Mouse (Mus musculus) MEL (cell line): ENCODE data around the gene Exoc3l2. TPM values are rescaled to one million over a fixed set of nuclear protein-coding genes. Genes with fewer than 3 reads are reported as not detected.

Experiments
- DNase-seq: peaks from one replicate; pipeline ENCODE4 v3.0.0; 2011; ENCODE audit warnings: low read depth, low spot score
- H3K27ac ChIP-seq: 2 replicates; pipeline ENCODE4 v1.5.1; 2012; ENCODE audit warnings: low read depth, mild to moderate bottlenecking, control low read depth, low read length, moderate library complexity; ENCODE audit not compliant: control insufficient read depth
- H3K27me3 ChIP-seq, 2 experiments: fragments of 150-350 bp in 1 of 2; sonication (generic) in 1 of 2; 2 replicates each; pipeline ENCODE4 v1.6.1; 2012; ENCODE audit warnings: low read length in 2 of 2, mild to moderate bottlenecking in 2 of 2, improper control_type of control experiment in 1 of 2, moderate library complexity in 1 of 2; ENCODE audit not compliant: insufficient read depth in 2 of 2, control insufficient read depth in 1 of 2
- H3K36me3 ChIP-seq, 2 experiments: 2 replicates each; pipeline ENCODE4 v1.6.1; 2012 to 2014; ENCODE audit warnings: low read length in 2 of 2, improper control_type of control experiment in 1 of 2, inconsistent platforms in 1 of 2, mild to moderate bottlenecking in 1 of 2; ENCODE audit not compliant: insufficient read depth in 2 of 2, control insufficient read depth in 1 of 2
- H3K4me1 ChIP-seq, 2 experiments: fragments of 150-350 bp in 1 of 2; sonication (generic) in 1 of 2; 2 replicates each; pipeline ENCODE4 v1.6.1; 2012; ENCODE audit warnings: low read length in 2 of 2, improper control_type of control experiment in 1 of 2, mild to moderate bottlenecking in 1 of 2; ENCODE audit not compliant: insufficient read depth in 2 of 2, control insufficient read depth in 1 of 2
- H3K4me3 ChIP-seq, 2 experiments: fragments of 150-350 bp in 1 of 2; sonication (generic) in 1 of 2; 2 replicates each; pipeline ENCODE4 v1.5.1; 2012; ENCODE audit warnings: low read depth in 2 of 2, low read length in 2 of 2, mild to moderate bottlenecking in 2 of 2, moderate library complexity in 2 of 2, control low read depth in 1 of 2, improper control_type of control experiment in 1 of 2; ENCODE audit not compliant: control insufficient read depth in 1 of 2, insufficient read depth in 1 of 2
- H3K79me2 ChIP-seq: 2 replicates; pipeline ENCODE4 v1.6.1; 2012; ENCODE audit warnings: mild to moderate bottlenecking, low read length, moderate library complexity; ENCODE audit not compliant: control insufficient read depth, poor library complexity, insufficient read depth
- H3K9ac ChIP-seq: 2 replicates; pipeline ENCODE4 v1.6.1; 2012; ENCODE audit warnings: low read depth, mild to moderate bottlenecking, control low read depth, low read length, moderate library complexity; ENCODE audit not compliant: control insufficient read depth, poor library complexity, severe bottlenecking
- H3K9me3 ChIP-seq: fragments of 150-350 bp; sonication (generic); replicated peaks from 2 replicates; pipeline ENCODE4 v1.6.1; 2012; ENCODE audit warnings: mild to moderate bottlenecking, low read length, improper control_type of control experiment, moderate library complexity; ENCODE audit not compliant: insufficient read depth
- CHD1 ChIP-seq: IDR thresholded peaks from 2 replicates; pipeline ENCODE4 v1.6.1; 2012; ENCODE audit warnings: low read depth, mild to moderate bottlenecking, inconsistent platforms, low read length, improper control_type of control experiment
- CTCF ChIP-seq, 3 experiments: IDR thresholded peaks in 2 of 3; conservative IDR thresholded peaks in 1 of 3; 2 replicates each; pipeline ENCODE4 v1.5.1; 2011 to 2012; ENCODE audit warnings: low read length in 3 of 3, low read depth in 2 of 3, mild to moderate bottlenecking in 2 of 3, improper control_type of control experiment in 1 of 3, inconsistent platforms in 1 of 3, mixed read lengths in 1 of 3, moderate library complexity in 1 of 3; ENCODE audit not compliant: control insufficient read depth in 1 of 3, insufficient read depth in 1 of 3, poor library complexity in 1 of 3, severe bottlenecking in 1 of 3
- E2F4 ChIP-seq: IDR thresholded peaks from 2 replicates; pipeline ENCODE4 v1.6.1; 2011; ENCODE audit warnings: low read depth, low read length, improper control_type of control experiment, borderline replicate concordance
- ELF1 ChIP-seq: IDR thresholded peaks from 2 replicates; pipeline ENCODE4 v1.6.1; 2014; ENCODE audit warnings: low read depth, mild to moderate bottlenecking, inconsistent platforms, low read length, improper control_type of control experiment, moderate library complexity
- GABPA ChIP-seq: IDR thresholded peaks from 2 replicates; pipeline ENCODE4 v1.6.1; 2012; ENCODE audit warnings: low read depth, mild to moderate bottlenecking, inconsistent platforms, low read length, improper control_type of control experiment, moderate library complexity
- GATA1 ChIP-seq: IDR thresholded peaks from 2 replicates; pipeline ENCODE4 v1.6.1; 2011; ENCODE audit warnings: low read depth, low read length, improper control_type of control experiment
- MAZ ChIP-seq: IDR thresholded peaks from 2 replicates; pipeline ENCODE4 v1.6.1; 2012; ENCODE audit warnings: low read depth, mild to moderate bottlenecking, inconsistent platforms, low read length, improper control_type of control experiment
- MEF2A ChIP-seq: IDR thresholded peaks from 2 replicates; pipeline ENCODE4 v1.6.1; 2014; ENCODE audit warnings: low read depth, mild to moderate bottlenecking, inconsistent platforms, low read length, improper control_type of control experiment; ENCODE audit not compliant: poor library complexity, insufficient replicate concordance, severe bottlenecking; ENCODE audit errors: extremely low read depth
- POLR2A ChIP-seq, 2 experiments: IDR thresholded peaks; 2 replicates each; pipeline ENCODE4 v1.6.1; 2011 to 2012; ENCODE audit warnings: low read length in 2 of 2, mild to moderate bottlenecking in 2 of 2, control low read depth in 1 of 2, improper control_type of control experiment in 1 of 2, low read depth in 1 of 2, moderate library complexity in 1 of 2; ENCODE audit not compliant: control insufficient read depth in 1 of 2, insufficient read depth in 1 of 2, poor library complexity in 1 of 2
- POLR2AphosphoS2 ChIP-seq: IDR thresholded peaks from 2 replicates; pipeline ENCODE4 v1.6.1; 2011; ENCODE audit warnings: low read length, improper control_type of control experiment
- RAD21 ChIP-seq: IDR thresholded peaks from 2 replicates; pipeline ENCODE4 v1.6.1; 2011; ENCODE audit warnings: mild to moderate bottlenecking, low read depth, low read length, improper control_type of control experiment
- SIN3A ChIP-seq: IDR thresholded peaks from 2 replicates; pipeline ENCODE4 v1.6.1; 2012; ENCODE audit warnings: low read length, improper control_type of control experiment, inconsistent platforms
- SMC3 ChIP-seq: IDR thresholded peaks from 2 replicates; pipeline ENCODE4 v1.6.1; 2011; ENCODE audit warnings: low read depth, low read length, improper control_type of control experiment
- USF1 ChIP-seq: IDR thresholded peaks from 2 replicates; pipeline ENCODE4 v1.6.1; 2014; ENCODE audit warnings: low read depth, mild to moderate bottlenecking, inconsistent platforms, low read length, improper control_type of control experiment, moderate library complexity
- ZNF384 ChIP-seq: IDR thresholded peaks from 2 replicates; pipeline ENCODE4 v1.6.1; 2012; ENCODE audit warnings: low read depth, mild to moderate bottlenecking, inconsistent platforms, low read length, improper control_type of control experiment
- polyA plus RNA-seq, 2 experiments: library from polyadenylated mRNA; stranded (reverse) in 1 of 2; unstranded in 1 of 2; fragments of >175 nt in 1 of 2; fragments of >200 nt in 1 of 2; gene quantifications; 2 replicates each; pipeline versions ENCODE4 v1.2.1 to v1.2.4; 2012; ENCODE audit warnings: low replicate concordance in 2 of 2, low read depth in 1 of 2; ENCODE audit not compliant: insufficient read length in 2 of 2, insufficient read depth in 1 of 2, missing spikeins in 1 of 2
- total RNA-seq: library from RNA; depleted of rRNA; stranded (reverse); fragments of 300-350 nt; gene quantifications from 2 replicates; pipeline ENCODE4 v1.2.3, GENCODE M21; 2012

The Exoc3l2 gene
- total and polyA plus RNA-seq, 3 experiments, result 0.08 TPM; not detected in 1

DNA sequence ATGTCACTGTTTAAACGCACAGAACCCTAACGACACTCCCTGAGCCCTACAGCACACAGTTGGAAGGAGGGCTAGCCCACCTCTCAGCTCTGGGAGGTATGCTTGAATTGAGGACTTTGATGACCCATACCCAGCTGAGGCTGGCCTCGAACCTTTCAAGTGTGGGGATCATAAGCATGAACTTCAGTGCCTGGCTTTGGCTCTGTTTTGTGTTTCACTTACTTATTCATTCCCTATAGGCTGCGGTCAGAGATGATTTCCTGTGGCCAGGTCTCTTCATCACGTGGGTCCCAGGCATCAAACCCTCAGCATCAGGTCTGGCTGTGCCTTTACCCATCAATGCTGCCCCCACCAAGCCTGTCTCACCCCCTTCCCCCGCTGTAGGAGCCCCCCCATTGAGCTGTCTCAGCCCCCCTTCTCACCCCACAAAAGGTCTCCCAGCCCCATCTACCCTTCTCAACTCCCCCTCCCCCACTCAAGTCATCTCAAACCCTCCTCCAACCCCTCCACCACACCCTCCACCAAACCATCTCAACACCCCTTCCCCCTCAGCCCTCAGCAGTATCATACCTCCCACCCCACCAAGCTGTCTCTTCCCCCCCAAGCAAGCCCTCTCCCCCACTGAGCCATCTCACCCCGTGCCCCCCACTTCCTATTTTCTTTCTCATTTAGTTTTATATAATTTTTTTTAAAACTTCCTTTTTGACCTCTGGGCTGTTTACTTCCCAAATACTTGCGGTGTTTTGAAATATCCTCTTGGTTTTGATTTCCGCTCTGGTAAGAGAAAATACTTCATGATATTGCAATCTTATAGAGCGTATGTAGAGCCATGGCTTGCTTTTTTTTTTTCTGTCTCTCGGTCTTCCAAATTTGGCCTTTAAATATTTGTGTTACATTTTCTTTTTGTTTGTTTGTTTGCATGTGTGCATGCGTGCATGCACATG is 37.6 kb downstream of the Exoc3l2 start:
- H3K79me2 ChIP-seq, result no peaks in the 10 kb centered on the region
- H3K27me3 ChIP-seq, result no peaks in the 10 kb centered on the region
- no peaks in the 10 kb centered on the region for H3K9me3 ChIP-seq
- no peak overlapping the region for H3K9ac ChIP-seq
- peaks cover 0 to 2% of the 10 kb centered on the region in 2 experiments; a peak in 2 of 4 replicates for H3K36me3 ChIP-seq
- H3K4me3 ChIP-seq, result no peak overlapping the region
- peaks cover 0 to 4% of the 10 kb centered on the region in 2 experiments; a peak in 2 of 4 replicates for H3K4me1 ChIP-seq
- no peak overlapping the region for H3K27ac ChIP-seq
- no peak for DNase-seq
- TF ChIP-seq CTCF (IDR thresholded peaks at IDR 0.05 in 2 of 3, conservative IDR thresholded peaks at IDR 0.05 in 1 of 3; ENCODE audit: control insufficient read depth in 1 of 3, insufficient read depth in 1 of 3, low read depth in 2 of 3, low read length in 3 of 3, poor library complexity in 1 of 3, severe bottlenecking in 1 of 3) (no peak), GABPA (no peak), E2F4 (no peak), ZNF384 (no peak)

GRCm38 (mm10) chr7:19501658-19502057 is 38.5 kb downstream of the Exoc3l2 start:
- peaks cover 0 to 2% of the 10 kb centered on the region in 2 experiments; a peak in 1 of 4 replicates for H3K4me1 ChIP-seq
- H3K36me3 ChIP-seq, result peaks cover 0 to 2% of the 10 kb centered on the region in 2 experiments; a peak in 2 of 4 replicates
- no peak overlapping the region for H3K27ac ChIP-seq
- no peaks in the 10 kb centered on the region for H3K27me3 ChIP-seq
- H3K79me2 ChIP-seq, result no peaks in the 10 kb centered on the region; the same call in 1 of the 2 replicates
- no peak for DNase-seq
- H3K9ac ChIP-seq, result no peak overlapping the region
- H3K4me3 ChIP-seq, result no peak overlapping the region
- H3K9me3 ChIP-seq, result no peaks in the 10 kb centered on the region
- TF ChIP-seq RAD21 (no peak), POLR2A (IDR thresholded peaks at IDR 0.05; ENCODE audit: control insufficient read depth in 1 of 2, insufficient read depth in 1 of 2, low read depth in 1 of 2, low read length in 2 of 2, poor library complexity in 1 of 2) (no peak), GATA1 (no peak), SMC3 (no peak), USF1 (no peak), POLR2AphosphoS2 (no peak), ELF1 (no peak), E2F4 (no peak), CTCF (IDR thresholded peaks at IDR 0.05 in 2 of 3, conservative IDR thresholded peaks at IDR 0.05 in 1 of 3; ENCODE audit: control insufficient read depth in 1 of 3, insufficient read depth in 1 of 3, low read depth in 2 of 3, low read length in 3 of 3, poor library complexity in 1 of 3, severe bottlenecking in 1 of 3) (no peak), CHD1 (no peak), MEF2A (no peak), SIN3A (no peak), MAZ (no peak)
